ENCODE assay signal across 18 mouse cellular contexts in the genomic region with DNA sequence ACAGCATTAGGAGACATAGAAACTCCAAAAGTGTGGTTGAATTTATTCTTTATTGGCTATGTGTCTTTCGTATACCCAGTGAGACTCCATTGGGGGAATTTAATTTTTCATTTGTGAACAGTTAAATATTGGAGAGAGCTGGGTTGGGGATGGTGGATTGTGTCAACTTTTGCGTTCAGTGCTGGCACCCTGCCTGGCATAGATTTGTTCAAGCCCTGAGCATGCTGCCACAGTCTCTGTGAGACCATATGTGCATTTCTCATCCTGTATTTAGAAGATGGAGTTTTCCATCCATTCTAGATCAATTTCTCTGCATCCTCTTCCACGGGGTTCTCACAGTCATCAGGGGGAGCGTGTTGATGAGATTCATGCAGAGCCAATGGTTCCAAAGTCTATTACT.
DNase-seq lines count a peak whose midpoint lies in the region; ATAC-seq lines count a peak whose summit lies in the region.
"Had no signal": no experiment of that assay in that cellular context is flagged by ENCODE, and none has a peak within 500 bp of the region (broad histone marks: within the 10 kb centered on the region; RNA-seq: fewer than 3 reads in every experiment).

No protein-coding gene starts in this region.

- no peak overlapping the region for H3K4me3 ChIP-seq in forebrain, embryonic 14.5 days (ENCODE audit: low read depth, low read length)
- no peak overlapping the region for H3K4me3 ChIP-seq in forebrain, embryonic 11.5 days (ENCODE audit: low read depth, low read length)
- H3K4me3 ChIP-seq: embryonic facial prominence, embryonic 13.5 days; heart, embryonic 12.5 days; limb, embryonic 15.5 days had no signal

- H3K36me3 ChIP-seq in forebrain, embryonic 14.5 days (ENCODE audit: control insufficient read depth, insufficient read depth, low read length): no peaks in the 10 kb centered on the region
- no peaks in the 10 kb centered on the region for H3K36me3 ChIP-seq in forebrain, embryonic 11.5 days (ENCODE audit: control insufficient read depth, insufficient read depth, low read length)
- H3K36me3 ChIP-seq: embryonic facial prominence, embryonic 13.5 days; heart, embryonic 12.5 days; limb, embryonic 15.5 days had no signal

- ATAC-seq in forebrain, embryonic 14.5 days: peak; percentile 71; the same call in 1 of the 2 replicates
- ATAC-seq in forebrain, embryonic 11.5 days (replicated peaks; ENCODE audit: low FRiP score): no peak
- ATAC-seq in megakaryocyte, adult 5-6 weeks (ENCODE audit: poor library complexity, severe bottlenecking): no peak
- ATAC-seq: activated CD4-positive, CD25-positive, alpha-beta regulatory T cell, adult 4 months; hindbrain, embryonic 16.5 days; midbrain, embryonic 16.5 days; Patski had no signal

- no peak overlapping the region for H3K27ac ChIP-seq in forebrain, embryonic 14.5 days (ENCODE audit: low read depth, low read length)
- no peak overlapping the region for H3K27ac ChIP-seq in forebrain, embryonic 11.5 days (ENCODE audit: low read depth, low read length)
- H3K27ac ChIP-seq: embryonic facial prominence, embryonic 13.5 days; limb, embryonic 15.5 days had no signal

- 74% methylated on average over 4 of the region's 4 CpGs for WGBS in forebrain, embryonic 14.5 days
- 91% methylated on average over 4 of the region's 4 CpGs for WGBS in forebrain, embryonic 11.5 days

- H3K4me2 ChIP-seq in forebrain, embryonic 14.5 days (ENCODE audit: low read length): no peak overlapping the region
- no peak overlapping the region for H3K4me2 ChIP-seq in forebrain, embryonic 11.5 days (ENCODE audit: low read depth, low read length, severe bottlenecking)
- H3K4me2 ChIP-seq: embryonic facial prominence, embryonic 13.5 days; heart, embryonic 12.5 days; limb, embryonic 15.5 days had no signal

- peak; percentile 64 for DNase-seq in forebrain, embryonic 14.5 days (ENCODE audit: low spot score)
- DNase-seq in forebrain, embryonic 11.5 days (ENCODE audit: low spot score): no peak
- peak; percentile 66 for DNase-seq in right cerebral cortex, postnatal 4 days
- no peak for DNase-seq in right cerebral cortex, adult 2 months (ENCODE audit: low spot score in 2 of 2)
- DNase-seq in layer of hippocampus, adult 9-11 months: peak; percentile 43
- no peak for DNase-seq in spleen, postnatal 10 days (ENCODE audit: low spot score in 2 of 2)
- DNase-seq: heart, postnatal 36 days; kidney, adult 11 months; kidney, postnatal 14 days; lung, postnatal 10 days had no signal

- H3K27me3 ChIP-seq in forebrain, embryonic 14.5 days (replicated peaks; ENCODE audit: control insufficient read depth, insufficient read depth, low read length): no peaks in the 10 kb centered on the region
- H3K27me3 ChIP-seq in forebrain, embryonic 11.5 days (ENCODE audit: control insufficient read depth, insufficient read depth, low read length): no peaks in the 10 kb centered on the region
- H3K27me3 ChIP-seq: embryonic facial prominence, embryonic 13.5 days; heart, embryonic 12.5 days; limb, embryonic 15.5 days; Patski had no signal

- H3K9me3 ChIP-seq in forebrain, embryonic 14.5 days (replicated peaks; ENCODE audit: control insufficient read depth, low read length): no peaks in the 10 kb centered on the region
- H3K9me3 ChIP-seq in forebrain, embryonic 11.5 days (ENCODE audit: control insufficient read depth, low read length): no peaks in the 10 kb centered on the region
- H3K9me3 ChIP-seq: embryonic facial prominence, embryonic 13.5 days; heart, embryonic 12.5 days; limb, embryonic 15.5 days had no signal

- no peak overlapping the region for H3K9ac ChIP-seq in forebrain, embryonic 14.5 days (ENCODE audit: low read length)
- H3K9ac ChIP-seq in forebrain, embryonic 11.5 days (ENCODE audit: low read length): no peak overlapping the region
- H3K9ac ChIP-seq: embryonic facial prominence, embryonic 13.5 days; heart, embryonic 12.5 days; limb, embryonic 15.5 days had no signal

- H3K4me1 ChIP-seq in forebrain, embryonic 14.5 days (ENCODE audit: control insufficient read depth, insufficient read depth, low read length): no peaks in the 10 kb centered on the region
- H3K4me1 ChIP-seq in forebrain, embryonic 11.5 days (replicated peaks; ENCODE audit: control insufficient read depth, insufficient read depth, low read length): no peaks in the 10 kb centered on the region
- H3K4me1 ChIP-seq: embryonic facial prominence, embryonic 13.5 days; heart, embryonic 12.5 days; limb, embryonic 15.5 days had no signal

Comparison
In these comparisons a context has a peak if more than half of its experiments do, and no peak if none do; other contexts are left out.
1. DNase-seq: peak in forebrain, embryonic 14.5 days (single experiment), right cerebral cortex, postnatal 4 days (single experiment) and layer of hippocampus, adult 9-11 months (single experiment); none in forebrain, embryonic 11.5 days (single experiment), right cerebral cortex, adult 2 months (0 of 2) and spleen, postnatal 10 days (0 of 2).